In genomic region chr13:4772324-4772723, GRCm38 (mm10) we compare ENCODE assay signal across 15 mouse cellular contexts.
DNase-seq lines count a peak whose midpoint lies in the region; ATAC-seq lines count a peak whose summit lies in the region.
"Had no signal": no experiment of that assay in that cellular context is flagged by ENCODE, and none has a peak within 500 bp of the region (broad histone marks: within the 10 kb centered on the region; RNA-seq: fewer than 3 reads in every experiment).

No protein-coding gene starts in this region.

- ATAC-seq in embryonic facial prominence, embryonic 13.5 days (ENCODE audit: insufficient number of reproducible peaks, insufficient read depth, low FRiP score, low TSS enrichment, low read depth) = no peak
- no peak for ATAC-seq in lung, embryonic 15.5 days (ENCODE audit: borderline replicate concordance, extremely low read depth, low FRiP score, low TSS enrichment)

- no peak for DNase-seq in embryonic facial prominence, embryonic 10.5 days (ENCODE audit: low spot score)
- DNase-seq in lung, postnatal 10 days = no peak
- peak; percentile 51 for DNase-seq in gastrocnemius, postnatal 25 days
- DNase-seq in skeletal muscle tissue, adult 2 months (ENCODE audit: low read depth, low spot score) = peak; percentile 87
- no peak for DNase-seq in kidney, adult 8-10 months
- DNase-seq in right cerebral cortex, postnatal 36 days (ENCODE audit: low spot score in 2 of 2) = no peak
- DNase-seq: kidney, adult 9 months; right cerebral cortex, postnatal 25 days had no signal

- no peak overlapping the region for H3K4me2 ChIP-seq in embryonic facial prominence, embryonic 13.5 days
- H3K4me2 ChIP-seq in lung, embryonic 15.5 days = no peak overlapping the region
- H3K4me2 ChIP-seq: midbrain, embryonic 11.5 days; neural tube, embryonic 13.5 days had no signal

- H3K4me1 ChIP-seq in embryonic facial prominence, embryonic 13.5 days = peaks cover 8% of the 10 kb centered on the region
- H3K4me1 ChIP-seq in embryonic facial prominence, embryonic 10.5 days = peaks cover 10% of the 10 kb centered on the region
- peaks cover 10% of the 10 kb centered on the region for H3K4me1 ChIP-seq in lung, embryonic 15.5 days
- H3K4me1 ChIP-seq: neural tube, embryonic 13.5 days had no signal

- H3K36me3 ChIP-seq in embryonic facial prominence, embryonic 13.5 days = no peaks in the 10 kb centered on the region
- H3K36me3 ChIP-seq in embryonic facial prominence, embryonic 10.5 days (replicated peaks) = no peaks in the 10 kb centered on the region
- H3K36me3 ChIP-seq in lung, embryonic 15.5 days = no peaks in the 10 kb centered on the region
- H3K36me3 ChIP-seq: forebrain, embryonic 10.5 days; hindbrain, embryonic 10.5 days; neural tube, embryonic 13.5 days had no signal

- WGBS in embryonic facial prominence, embryonic 13.5 days = 84% methylated on average over 2 of the region's 2 CpGs
- WGBS in embryonic facial prominence, embryonic 10.5 days = 89% methylated on average over 2 of the region's 2 CpGs
- WGBS in lung, embryonic 15.5 days = 86% methylated on average over 2 of the region's 2 CpGs

- H3K27ac ChIP-seq in embryonic facial prominence, embryonic 13.5 days = peak overlapping the region; percentile 49; the same call in 1 of the 2 replicates
- no peak overlapping the region for H3K27ac ChIP-seq in embryonic facial prominence, embryonic 10.5 days (replicated peaks)
- peak overlapping the region; percentile 89; the same call in 1 of the 2 replicates for H3K27ac ChIP-seq in lung, embryonic 15.5 days
- H3K27ac ChIP-seq: hindbrain, embryonic 10.5 days; neural tube, embryonic 13.5 days had no signal

- no peak overlapping the region for H3K9ac ChIP-seq in embryonic facial prominence, embryonic 13.5 days
- no peak overlapping the region for H3K9ac ChIP-seq in lung, embryonic 15.5 days
- H3K9ac ChIP-seq: neural tube, embryonic 13.5 days had no signal

- H3K9me3 ChIP-seq in embryonic facial prominence, embryonic 13.5 days = no peaks in the 10 kb centered on the region
- no peaks in the 10 kb centered on the region for H3K9me3 ChIP-seq in embryonic facial prominence, embryonic 10.5 days
- no peaks in the 10 kb centered on the region for H3K9me3 ChIP-seq in lung, embryonic 15.5 days
- H3K9me3 ChIP-seq: forebrain, embryonic 10.5 days; hindbrain, embryonic 10.5 days; neural tube, embryonic 13.5 days had no signal

- no peak overlapping the region for H3K4me3 ChIP-seq in embryonic facial prominence, embryonic 13.5 days
- no peak overlapping the region for H3K4me3 ChIP-seq in embryonic facial prominence, embryonic 10.5 days
- H3K4me3 ChIP-seq in lung, embryonic 15.5 days = no peak overlapping the region
- H3K4me3 ChIP-seq: forebrain, embryonic 10.5 days; hindbrain, embryonic 10.5 days; neural tube, embryonic 13.5 days had no signal

- no peaks in the 10 kb centered on the region for H3K27me3 ChIP-seq in embryonic facial prominence, embryonic 13.5 days
- no peaks in the 10 kb centered on the region for H3K27me3 ChIP-seq in embryonic facial prominence, embryonic 10.5 days (replicated peaks; ENCODE audit: low read depth, poor library complexity, severe bottlenecking)
- H3K27me3 ChIP-seq in lung, embryonic 15.5 days = no peaks in the 10 kb centered on the region
- H3K27me3 ChIP-seq: neural tube, embryonic 13.5 days; Patski had no signal

Comparison
In these comparisons a context has a peak if more than half of its experiments do, and no peak if none do; other contexts are left out.
1. DNase-seq: peak in gastrocnemius, postnatal 25 days (single experiment) and skeletal muscle tissue, adult 2 months (single experiment); none in embryonic facial prominence, embryonic 10.5 days (single experiment), lung, postnatal 10 days (single experiment), kidney, adult 8-10 months (0 of 2) and right cerebral cortex, postnatal 36 days (0 of 2).